Mouse (Mus musculus) erythroblast, embryonic 14.5 days (primary cell): ENCODE measurements at regions not wholly inside any gene's neighbourhood (a gene's known extent, or its start where the extent isn't known, plus 50 kb on each side); places are given as distances from the start of the nearest gene placed in this dataset.

ENCODE experiments used
- GATA1 ChIP-seq: IDR thresholded peaks from 2 replicates; pipeline ENCODE4 v1.6.1; 2012; ENCODE audit warnings: low read length, inconsistent platforms, mixed read lengths
- TAL1 ChIP-seq: IDR thresholded peaks from 3 replicates; pipeline ENCODE4 v1.6.1; 2012; ENCODE audit warnings: low read length, inconsistent platforms, mixed read lengths

DNA sequence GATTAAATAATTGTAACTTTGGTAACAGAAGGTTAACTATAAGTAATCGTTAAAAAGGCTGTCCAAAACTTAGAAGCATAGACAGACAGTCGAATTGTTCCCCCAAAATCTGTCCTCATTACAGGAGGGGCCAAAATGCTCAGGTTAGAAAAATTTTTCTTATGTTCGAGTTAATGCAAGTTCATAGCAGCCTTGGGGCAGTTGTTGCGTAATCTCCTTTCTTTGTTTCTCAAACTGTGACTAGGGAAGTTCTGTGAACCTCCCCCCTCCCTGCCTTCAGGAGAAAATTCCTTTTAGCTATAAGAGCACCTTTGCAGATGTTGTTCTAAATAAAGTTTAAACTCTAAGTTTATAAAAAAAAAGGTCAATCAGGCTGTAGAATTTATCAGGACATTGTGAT lies 198.9 kb upstream of the Cntn5 start:
- TF ChIP-seq GATA1, result no peak
- TF ChIP-seq TAL1, result no peak
